Mouse (Mus musculus): Measurements from ENCODE around the gene Sgsh.

DNA sequence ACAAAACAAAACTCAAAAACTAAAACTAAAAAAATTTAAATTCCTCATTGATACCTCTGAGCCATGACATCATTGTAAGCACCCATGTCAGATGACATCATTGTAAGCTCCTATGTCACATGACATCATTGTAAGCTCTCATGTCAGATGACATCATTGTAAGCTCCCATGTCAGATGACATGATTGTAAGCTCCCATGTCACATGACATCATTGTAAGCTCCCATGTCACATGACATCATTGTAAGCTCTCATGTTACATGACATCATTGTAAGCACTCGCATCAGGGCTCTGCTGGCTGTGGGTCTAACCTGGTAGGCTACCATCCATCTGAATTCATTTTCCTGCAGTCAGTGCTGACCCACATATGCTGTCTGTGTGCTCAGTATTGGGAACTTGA, 23.2 kb upstream of the Sgsh start:
- TF ChIP-seq GATA1 (IDR thresholded peaks at IDR 0.05; ENCODE audit: borderline replicate concordance, low read length) (no peak), FLI1 (IDR thresholded peaks at IDR 0.05; ENCODE audit: low read length) (no peak)
